Mouse (Mus musculus) heart, embryonic 15.5 days (tissue): ENCODE measurements around the gene Patj. TPM values are rescaled to one million over a fixed set of nuclear protein-coding genes. Genes with fewer than 3 reads are reported as not detected.

Source experiments
- ATAC-seq: fragments of 200-750 bp; cut with Nextera tagmentation; replicated peaks from 2 replicates; pipeline ENCODE4 v1.8.0; 2017; ENCODE audit warnings: low read depth, moderate TSS enrichment; ENCODE audit not compliant: insufficient number of reproducible peaks, insufficient read depth, low FRiP score
- H3K27ac ChIP-seq: fragments of 300-500 bp; sonication (generic); 2 replicates; pipeline ENCODE4 v1.5.1; 2015; ENCODE audit warnings: mild to moderate bottlenecking, inconsistent platforms
- H3K27me3 ChIP-seq: fragments of 300-500 bp; sonication (generic); 2 replicates; pipeline ENCODE4 v1.6.1; 2015; ENCODE audit warnings: inconsistent platforms
- H3K36me3 ChIP-seq: fragments of 300-500 bp; sonication (generic); 2 replicates; pipeline ENCODE4 v1.6.1; 2015; ENCODE audit warnings: mild to moderate bottlenecking, inconsistent platforms
- H3K4me1 ChIP-seq: fragments of 300-500 bp; sonication (generic); replicated peaks from 2 replicates; pipeline ENCODE4 v1.6.1; 2015; ENCODE audit warnings: inconsistent platforms
- H3K4me2 ChIP-seq: fragments of 300-500 bp; sonication (generic); 2 replicates; pipeline ENCODE4 v1.6.1; 2015; ENCODE audit warnings: inconsistent platforms, mild to moderate bottlenecking, moderate library complexity
- H3K4me3 ChIP-seq: fragments of 300-500 bp; sonication (generic); 2 replicates; pipeline ENCODE4 v1.5.1; 2015; ENCODE audit warnings: mild to moderate bottlenecking, inconsistent platforms
- H3K9ac ChIP-seq: fragments of 300-500 bp; sonication (generic); 2 replicates; pipeline ENCODE4 v1.6.1; 2015; ENCODE audit warnings: mild to moderate bottlenecking, inconsistent platforms
- H3K9me3 ChIP-seq: fragments of 300-500 bp; sonication (generic); replicated peaks from 2 replicates; pipeline ENCODE4 v1.6.1; 2016; ENCODE audit warnings: inconsistent platforms
- WGBS: fragments of 180-500 bp; shearing (Covaris S2); methylation state at CpG from one replicate; pipeline ENCODE4 v1.1.7; 2015; ENCODE audit warnings: mixed read lengths; 5-methylcytosine and 5-hydroxymethylcytosine counted together
- polyA plus RNA-seq: library from polyadenylated mRNA; unstranded; fragments of >200 nt; fragmentation: Nextera tagmentation; extraction: Ambion mirVana; gene quantifications from 2 replicates; pipeline ENCODE4 v1.2.1, GENCODE M21; 2015

Gene Patj
- polyA plus RNA-seq, 1 experiment from 2014 or later = 5.9 TPM

DNA sequence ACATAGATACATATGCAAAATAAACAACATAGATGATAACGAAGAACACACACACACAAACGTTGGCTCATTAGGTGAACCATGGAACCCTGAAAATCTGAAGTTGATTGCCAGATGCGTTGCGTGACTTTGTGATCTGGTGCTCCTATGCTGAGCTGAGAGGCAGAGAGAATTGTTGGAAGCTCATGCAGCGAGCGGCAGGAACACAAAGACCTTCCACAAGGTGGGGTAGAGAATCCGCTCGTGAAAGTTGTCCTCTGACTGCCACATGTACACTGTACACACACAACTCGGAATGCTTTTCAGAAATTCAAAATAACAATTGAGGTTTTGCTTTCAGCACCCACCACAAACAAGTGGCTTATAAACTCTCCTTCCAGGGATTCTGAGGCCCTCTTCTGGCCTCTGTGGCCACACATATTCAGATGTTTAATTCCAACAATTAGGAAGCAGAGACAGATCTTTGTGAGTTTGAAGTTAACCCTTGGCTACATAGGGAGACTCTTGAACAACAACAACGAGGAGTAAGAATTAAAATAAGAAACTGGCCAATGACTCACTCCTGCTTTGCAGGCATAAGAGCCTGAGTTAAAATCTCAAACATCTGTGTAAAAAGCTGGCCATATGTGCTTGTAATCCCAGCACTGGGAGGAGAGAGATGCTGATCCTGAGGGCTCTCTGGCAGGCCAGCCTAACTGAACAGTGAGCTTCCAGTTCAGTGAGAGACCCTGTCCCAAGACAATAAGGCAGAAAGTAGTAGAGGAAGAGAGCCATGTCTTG lies 116.6 kb downstream of the Patj start:
- H3K4me2 ChIP-seq = no peak overlapping the region
- ATAC-seq = no peak
- peak overlapping the region; percentile 83 for H3K27ac ChIP-seq

DNA sequence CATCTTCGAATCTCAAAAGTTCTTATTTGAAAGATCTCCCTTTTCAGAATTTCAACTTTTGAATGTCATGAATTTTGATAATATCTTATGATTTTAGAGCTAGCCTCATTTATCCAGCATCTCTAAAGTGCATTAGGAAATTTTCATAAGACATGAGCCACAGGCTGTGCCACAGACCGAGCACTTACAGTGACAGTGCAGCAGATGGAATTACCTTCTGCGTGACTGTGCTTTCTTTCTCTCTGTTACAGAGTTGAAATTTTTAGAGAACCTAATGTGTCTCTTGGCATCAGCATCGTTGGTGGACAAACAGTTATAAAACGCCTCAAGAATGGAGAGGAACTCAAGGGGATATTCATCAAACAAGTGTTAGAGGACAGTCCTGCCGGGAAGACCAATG lies 124.9 kb downstream of the Patj start:
- no peaks in the 10 kb centered on the region for H3K27me3 ChIP-seq
- ATAC-seq = no peak
- H3K4me2 ChIP-seq = no peak overlapping the region
- WGBS = 79% methylated on average over 6 of the region's 6 CpGs
- H3K4me1 ChIP-seq = no peaks in the 10 kb centered on the region
- H3K9me3 ChIP-seq = no peaks in the 10 kb centered on the region
- peaks cover 4% of the 10 kb centered on the region; the same call in 1 of the 2 replicates for H3K36me3 ChIP-seq
- H3K4me3 ChIP-seq = no peak overlapping the region
- H3K9ac ChIP-seq = no peak overlapping the region
- H3K27ac ChIP-seq = no peak overlapping the region

More for the DNA sequence above, 116.6 kb downstream of the Patj start:
- WGBS = 79% methylated on average over 10 of the region's 10 CpGs
- Histone ChIP-seq H3K4me1 (peaks cover 26% of the 10 kb centered on the region), H3K9me3 (no peaks in the 10 kb centered on the region), H3K36me3 (no peaks in the 10 kb centered on the region), H3K4me3 (no peak overlapping the region), H3K9ac (0 out of 2 replicates have a peak overlapping the region, but pooled peaks have one; percentile 20), H3K27me3 (no peaks in the 10 kb centered on the region)

DNA sequence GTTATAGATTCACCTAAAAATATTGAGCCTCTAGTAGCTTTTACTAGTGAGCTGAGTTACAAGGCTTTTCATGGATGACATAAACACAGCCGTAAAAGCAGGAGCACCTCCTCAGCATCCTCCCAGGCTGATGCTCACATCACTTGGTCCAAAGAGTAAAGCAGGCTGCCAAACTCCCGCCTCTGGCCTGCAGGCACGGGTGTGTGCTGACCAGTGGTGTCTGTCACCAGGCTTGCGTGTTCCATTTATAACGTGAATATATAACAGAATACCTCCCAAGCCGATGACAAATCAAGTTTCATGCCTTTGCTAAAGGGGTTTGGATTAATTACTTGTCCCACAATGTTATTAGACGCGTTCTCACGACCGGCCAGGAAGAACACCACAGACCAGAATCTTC lies 128.9 kb downstream of the Patj start:
- Histone ChIP-seq H3K27ac (no peak overlapping the region), H3K9me3 (no peaks in the 10 kb centered on the region), H3K4me1 (no peaks in the 10 kb centered on the region), H3K4me3 (no peak overlapping the region), H3K27me3 (no peaks in the 10 kb centered on the region), H3K9ac (no peak overlapping the region), H3K36me3 (peaks cover 4% of the 10 kb centered on the region; the same call in 1 of the 2 replicates), H3K4me2 (no peak overlapping the region)
- ATAC-seq = no peak
- WGBS = 93% methylated on average over 10 of the region's 10 CpGs

DNA sequence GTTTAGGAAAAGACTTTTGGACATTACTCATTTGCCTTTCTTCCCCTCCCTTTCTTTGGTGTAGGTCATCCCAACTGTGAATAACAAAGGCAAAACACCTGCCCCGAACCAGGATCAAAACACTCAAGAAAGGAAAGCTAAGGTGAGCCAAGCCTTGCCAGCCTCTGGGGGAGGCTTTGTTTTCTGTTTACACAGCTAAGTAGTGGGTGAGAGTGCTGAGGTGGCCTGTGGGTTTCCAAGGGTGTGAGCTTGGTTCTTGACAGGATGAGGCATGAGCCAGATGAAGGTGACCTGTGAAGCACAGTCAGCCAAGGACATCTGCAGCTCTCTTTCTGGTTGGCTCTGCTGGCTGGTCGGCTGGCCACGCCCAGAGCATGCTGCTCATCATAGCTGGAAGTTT lies 139.9 kb downstream of the Patj start:
- no peaks in the 10 kb centered on the region for H3K4me1 ChIP-seq
- no peak overlapping the region for H3K9ac ChIP-seq
- no peak overlapping the region for H3K4me3 ChIP-seq
- H3K9me3 ChIP-seq = no peaks in the 10 kb centered on the region
- no peaks in the 10 kb centered on the region for H3K36me3 ChIP-seq
- no peaks in the 10 kb centered on the region for H3K27me3 ChIP-seq
- no peak overlapping the region for H3K4me2 ChIP-seq
- ATAC-seq = no peak
- H3K27ac ChIP-seq = no peak overlapping the region
- WGBS = 76% methylated on average over 3 of the region's 3 CpGs

DNA sequence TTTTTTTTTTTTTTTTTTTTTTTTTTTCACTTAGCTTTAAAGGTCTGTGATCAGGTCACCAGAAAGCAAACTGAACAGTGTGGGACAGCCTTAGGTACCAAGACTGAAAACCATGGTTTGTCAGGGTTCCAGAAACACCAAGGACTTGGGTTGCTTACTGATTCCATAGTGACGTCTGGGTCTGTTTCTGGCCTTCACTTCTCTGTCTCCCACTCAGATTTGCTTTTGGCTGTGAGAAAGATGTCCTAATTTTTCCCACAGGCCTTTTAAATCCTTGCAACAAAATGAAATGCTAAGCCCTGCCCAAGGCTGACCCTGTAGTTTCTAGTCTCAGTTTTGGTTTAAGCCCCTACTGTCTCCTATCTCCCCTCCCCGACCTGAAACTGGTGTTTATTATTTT lies 146.0 kb downstream of the Patj start:
- H3K27me3 ChIP-seq = no peaks in the 10 kb centered on the region
- H3K27ac ChIP-seq = no peak overlapping the region
- no peak for ATAC-seq
- H3K4me1 ChIP-seq = no peaks in the 10 kb centered on the region
- no peaks in the 10 kb centered on the region for H3K36me3 ChIP-seq
- H3K4me2 ChIP-seq = no peak overlapping the region
- H3K9ac ChIP-seq = no peak overlapping the region
- H3K9me3 ChIP-seq = no peaks in the 10 kb centered on the region
- no peak overlapping the region for H3K4me3 ChIP-seq
- 71% methylated on average over 2 of the region's 2 CpGs for WGBS

DNA sequence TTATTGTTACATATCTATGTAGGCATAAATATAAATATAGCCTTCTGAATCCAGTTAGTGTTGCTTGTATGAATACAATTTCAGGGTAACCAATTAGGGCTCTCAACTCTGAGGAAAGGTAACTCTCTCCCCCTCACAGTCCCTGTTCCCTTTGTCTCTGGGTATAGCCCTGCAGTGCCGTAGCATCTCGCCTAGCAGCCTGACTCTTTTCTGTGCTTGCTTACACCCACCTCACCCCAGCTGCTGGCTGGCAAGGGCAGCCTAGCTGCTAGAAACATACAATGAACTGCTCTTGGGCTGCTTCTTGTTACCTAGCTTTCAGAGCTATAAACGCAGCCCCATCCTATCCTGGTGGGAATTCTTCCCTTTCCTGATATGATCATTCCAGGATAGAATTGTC lies 147.4 kb downstream of the Patj start:
- Histone ChIP-seq H3K9ac (no peak overlapping the region), H3K4me3 (no peak overlapping the region), H3K4me1 (no peaks in the 10 kb centered on the region), H3K9me3 (no peaks in the 10 kb centered on the region), H3K27ac (no peak overlapping the region), H3K36me3 (no peaks in the 10 kb centered on the region), H3K27me3 (no peaks in the 10 kb centered on the region), H3K4me2 (no peak overlapping the region)
- 74% methylated on average over 3 of the region's 3 CpGs for WGBS
- no peak for ATAC-seq

DNA sequence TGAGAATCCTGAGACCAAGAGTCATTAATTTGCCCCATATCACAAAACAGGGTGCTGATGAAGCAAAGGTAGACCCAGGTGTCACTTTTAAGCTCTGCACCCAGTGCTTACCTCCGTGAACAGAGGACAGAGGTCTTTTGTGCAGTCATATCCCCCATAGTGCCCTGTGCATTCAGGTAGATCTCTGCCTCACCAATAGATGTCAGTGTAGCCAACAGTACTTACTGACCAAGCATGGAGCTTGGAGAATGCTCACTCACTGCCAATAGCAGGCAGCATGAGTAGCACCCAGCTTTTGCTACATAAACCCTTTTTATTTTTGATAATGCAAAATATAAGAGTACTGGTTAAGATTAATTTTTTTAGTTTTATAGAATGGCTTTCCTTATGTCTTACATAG lies 149.8 kb downstream of the Patj start:
- Histone ChIP-seq H3K4me1 (peaks cover 6% of the 10 kb centered on the region), H3K9ac (no peak overlapping the region), H3K9me3 (no peaks in the 10 kb centered on the region), H3K4me2 (no peak overlapping the region), H3K4me3 (no peak overlapping the region), H3K27me3 (no peaks in the 10 kb centered on the region), H3K27ac (no peak overlapping the region), H3K36me3 (no peaks in the 10 kb centered on the region)
- ATAC-seq = peak; percentile 78; the same call in 1 of the 2 replicates
- WGBS = 45% methylated on average over 1 of the region's 1 CpGs

DNA sequence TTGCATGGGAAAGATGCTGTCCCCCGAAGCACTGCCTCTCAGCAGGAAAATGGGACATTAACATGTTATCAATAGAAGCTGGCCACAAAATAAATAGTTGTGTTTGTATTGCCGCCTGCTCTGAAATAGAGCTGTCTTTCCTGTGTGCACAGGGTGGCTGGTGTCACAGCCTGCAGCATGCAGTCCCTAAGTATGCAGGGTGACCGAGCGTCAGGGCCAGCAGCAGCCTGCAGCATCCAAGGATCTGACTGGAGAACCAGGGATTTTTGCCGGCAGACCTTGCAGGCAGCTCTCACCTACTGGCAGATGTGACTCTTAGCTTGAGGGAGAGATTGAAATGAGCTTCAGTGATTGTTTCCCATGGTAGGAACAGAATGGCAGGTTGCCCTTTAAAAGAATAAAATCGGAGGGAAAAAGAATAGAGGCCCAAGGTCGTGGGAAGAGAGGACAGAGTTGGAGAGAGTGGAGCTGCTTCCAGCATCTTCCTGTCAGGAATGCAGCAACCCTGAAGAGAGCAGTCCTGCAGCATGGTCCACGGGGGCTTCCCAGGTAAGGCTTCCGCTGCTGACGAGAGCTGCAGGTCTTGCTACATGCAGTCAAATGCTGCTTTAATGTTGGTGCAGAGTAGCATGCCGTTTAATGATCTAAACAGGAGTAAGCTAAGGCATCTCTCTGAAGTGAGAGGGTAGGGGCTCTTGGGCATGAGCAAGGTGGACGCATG lies 151.0 kb downstream of the Patj start:
- no peaks in the 10 kb centered on the region for H3K9me3 ChIP-seq
- no peak for ATAC-seq
- no peak overlapping the region for H3K4me2 ChIP-seq
- H3K4me3 ChIP-seq = no peak overlapping the region
- peaks cover 6% of the 10 kb centered on the region for H3K4me1 ChIP-seq
- WGBS = 67% methylated on average over 12 of the region's 12 CpGs
- H3K9ac ChIP-seq = no peak overlapping the region
- H3K36me3 ChIP-seq = no peaks in the 10 kb centered on the region
- H3K27ac ChIP-seq = no peak overlapping the region
- no peaks in the 10 kb centered on the region for H3K27me3 ChIP-seq

DNA sequence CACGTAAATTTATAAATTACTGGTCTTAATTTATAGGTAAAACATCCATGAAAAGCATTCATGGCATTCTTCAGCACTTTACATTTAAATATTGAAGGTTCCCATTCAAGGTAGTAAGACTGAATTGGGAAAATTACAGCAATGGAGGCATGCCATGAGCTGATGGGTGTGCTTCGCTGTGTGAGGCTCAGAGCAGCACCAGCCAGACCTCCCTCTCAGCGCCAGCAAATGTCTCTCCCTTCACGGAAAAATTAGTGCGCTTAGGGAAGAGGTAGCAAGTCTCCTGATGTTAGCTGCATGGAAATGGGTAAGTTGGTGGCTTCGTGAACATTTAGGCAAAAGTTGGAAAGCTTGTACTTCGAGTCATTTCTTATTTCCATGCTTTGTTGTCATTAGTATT lies 153.9 kb downstream of the Patj start:
- no peak overlapping the region for H3K4me3 ChIP-seq
- no peak for ATAC-seq
- no peak overlapping the region for H3K27ac ChIP-seq
- H3K4me2 ChIP-seq = no peak overlapping the region
- H3K4me1 ChIP-seq = peaks cover 6% of the 10 kb centered on the region
- WGBS = 85% methylated on average over 7 of the region's 7 CpGs
- H3K9ac ChIP-seq = no peak overlapping the region
- H3K27me3 ChIP-seq = no peaks in the 10 kb centered on the region
- H3K9me3 ChIP-seq = no peaks in the 10 kb centered on the region
- no peaks in the 10 kb centered on the region for H3K36me3 ChIP-seq

DNA sequence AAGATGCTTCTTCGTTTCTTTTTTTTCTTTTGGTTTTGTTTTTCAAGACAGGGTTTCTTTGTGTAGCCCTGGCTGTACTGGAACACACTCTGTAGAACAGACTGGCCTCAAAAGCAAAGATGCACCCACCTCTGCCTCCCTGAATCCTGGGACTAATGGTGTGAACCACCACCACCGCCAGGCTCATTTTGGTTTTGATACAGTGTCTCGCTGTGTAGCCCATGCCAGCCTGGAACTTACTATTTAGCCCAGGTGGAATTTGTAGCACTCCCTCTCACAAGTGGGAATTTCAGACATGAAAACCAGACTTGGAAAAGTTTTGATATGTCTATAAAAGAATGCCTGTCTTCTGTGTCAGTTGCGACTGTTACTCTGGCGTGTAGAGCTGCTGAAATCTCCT lies 154.5 kb downstream of the Patj start:
- H3K9ac ChIP-seq = no peak overlapping the region
- H3K27me3 ChIP-seq = no peaks in the 10 kb centered on the region
- H3K9me3 ChIP-seq = no peaks in the 10 kb centered on the region
- no peak for ATAC-seq
- no peak overlapping the region for H3K4me3 ChIP-seq
- no peak overlapping the region for H3K4me2 ChIP-seq
- H3K4me1 ChIP-seq = peaks cover 6% of the 10 kb centered on the region
- no peaks in the 10 kb centered on the region for H3K36me3 ChIP-seq
- 88% methylated on average over 5 of the region's 5 CpGs for WGBS
- H3K27ac ChIP-seq = no peak overlapping the region

DNA sequence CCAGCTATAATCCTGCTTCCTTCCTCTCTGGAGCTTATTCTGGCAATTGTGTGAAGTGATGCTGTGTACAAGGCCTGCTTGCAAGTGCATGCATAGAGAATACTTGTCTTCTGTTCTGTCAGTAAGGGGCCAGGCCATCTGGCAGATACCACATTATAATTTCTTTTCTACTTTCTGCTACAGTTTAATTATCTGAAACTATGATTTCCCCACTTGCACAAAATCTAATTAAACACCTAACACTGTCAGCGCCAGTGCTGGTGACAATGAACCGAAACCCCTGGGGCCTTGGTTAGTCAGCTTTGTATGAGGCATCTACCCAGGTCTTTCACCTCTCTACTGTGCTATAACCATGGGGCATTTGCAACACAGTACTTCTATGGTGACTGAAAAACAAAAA lies 160.1 kb downstream of the Patj start:
- no peak overlapping the region for H3K4me3 ChIP-seq
- no peak overlapping the region for H3K9ac ChIP-seq
- 90% methylated on average over 2 of the region's 2 CpGs for WGBS
- no peaks in the 10 kb centered on the region for H3K9me3 ChIP-seq
- no peak overlapping the region for H3K4me2 ChIP-seq
- H3K27me3 ChIP-seq = no peaks in the 10 kb centered on the region
- H3K27ac ChIP-seq = no peak overlapping the region
- ATAC-seq = no peak
- H3K36me3 ChIP-seq = no peaks in the 10 kb centered on the region
- H3K4me1 ChIP-seq = peaks cover 13% of the 10 kb centered on the region
